Mouse (Mus musculus) E14TG2a.4 (cell line): ENCODE data around the gene Syn3.

ENCODE experiments used
- CTCF ChIP-seq: conservative IDR thresholded peaks from 2 replicates; pipeline ENCODE4 v1.5.1; 2014; ENCODE audit warnings: low read length
- POU5F1 ChIP-seq: IDR thresholded peaks from 2 replicates; pipeline ENCODE4 v1.6.1; 2014; ENCODE audit warnings: low read length, borderline replicate concordance

GRCm38 (mm10) chr10:86397577-86398346 is 100.9 kb downstream of the Syn3 start:
- no peak for TF ChIP-seq CTCF
- no peak for TF ChIP-seq POU5F1
